Mouse (Mus musculus) urinary bladder, postnatal 36 days (tissue): ENCODE results near the gene Plekha6.
"Not testable (repeated sequence)": the region's sequence is repeated elsewhere in the genome, so short reads cannot be mapped to it uniquely, and the experiment has no call there.

ENCODE experiments used
- DNase-seq, 2 experiments: peaks; one replicate each; pipeline ENCODE4 v3.0.0; 2022; ENCODE audit warnings: low spot score in 2 of 2, mixed read lengths in 1 of 2

Plekha6 gene

DNA sequence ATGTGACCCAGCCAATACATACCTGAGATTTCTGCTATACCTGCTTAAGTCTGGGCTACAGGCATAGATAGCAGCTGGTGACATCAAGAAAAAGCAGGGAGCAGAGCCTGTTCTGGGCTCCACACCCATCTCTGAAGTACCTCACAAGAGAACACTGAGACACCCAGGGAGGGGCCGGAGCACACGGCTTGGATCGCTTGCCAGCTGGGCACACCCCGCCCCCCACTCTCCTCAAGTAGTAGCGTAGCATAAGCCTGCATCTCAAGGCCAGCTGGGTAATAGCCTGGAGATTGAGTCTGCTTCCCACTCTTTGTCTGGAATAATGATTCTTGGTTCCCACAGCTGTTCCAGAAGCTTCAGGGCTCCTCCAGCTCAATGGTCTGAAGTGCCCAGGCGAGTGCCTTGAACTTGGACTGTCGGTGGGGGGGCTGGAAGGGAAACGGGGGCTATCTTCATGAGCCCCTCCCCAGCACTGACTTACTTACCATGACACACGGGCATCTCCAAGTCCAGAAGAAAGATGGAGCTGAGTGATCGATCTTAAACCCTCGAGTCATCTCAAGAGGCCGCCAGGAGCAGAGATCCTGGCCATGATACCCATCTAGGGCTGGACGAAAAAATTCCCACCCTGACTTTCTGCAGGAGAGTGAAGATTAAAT, 157.4 kb downstream of the Plekha6 start, which contains the start of gene Kiss1:
Kiss1 (plus strand) TSS at position 609 of the 659 bp plus-strand sequence.
- DNase-seq, result no peak

DNA sequence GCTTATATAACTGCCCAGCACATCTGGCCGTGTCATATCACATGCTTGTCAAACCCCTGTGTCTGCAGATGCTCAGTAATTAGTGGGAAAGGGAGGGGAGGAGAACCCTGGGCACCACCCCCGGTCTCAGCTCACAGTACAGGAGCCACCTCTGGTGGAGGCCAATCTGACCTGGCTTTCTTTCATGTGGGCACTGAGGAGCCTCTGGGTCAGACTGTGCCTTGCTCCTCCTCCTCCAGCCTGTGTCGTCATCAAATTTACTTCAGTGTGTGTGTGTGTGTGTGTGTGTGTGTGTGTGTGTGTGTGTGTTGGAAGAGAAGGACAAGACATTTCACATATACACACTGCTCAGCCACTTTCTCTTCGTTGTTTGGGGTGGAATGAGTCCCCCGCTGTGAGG, 159.3 kb downstream of the Plekha6 start:
- DNase-seq, result no peak

DNA sequence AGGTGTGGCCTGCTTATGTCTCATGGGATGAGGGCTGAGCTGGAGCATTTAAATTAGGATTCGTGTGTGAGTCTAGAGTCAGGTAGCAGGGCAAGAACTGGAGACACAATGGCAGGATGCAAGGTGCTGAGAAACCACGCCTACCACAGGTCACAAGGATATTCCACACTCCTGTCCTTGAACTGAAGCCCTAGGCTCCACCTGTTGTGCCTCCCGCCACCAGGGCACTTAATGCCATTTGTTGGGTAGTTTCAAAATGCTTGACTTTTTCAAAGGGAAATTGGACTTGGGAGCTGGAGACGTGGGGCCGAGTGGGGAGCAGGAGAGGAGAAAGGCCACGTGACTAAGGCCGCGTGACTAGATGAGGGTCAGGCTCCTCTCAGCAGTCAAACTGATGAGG, 161.9 kb downstream of the Plekha6 start:
- no peak for DNase-seq

DNA sequence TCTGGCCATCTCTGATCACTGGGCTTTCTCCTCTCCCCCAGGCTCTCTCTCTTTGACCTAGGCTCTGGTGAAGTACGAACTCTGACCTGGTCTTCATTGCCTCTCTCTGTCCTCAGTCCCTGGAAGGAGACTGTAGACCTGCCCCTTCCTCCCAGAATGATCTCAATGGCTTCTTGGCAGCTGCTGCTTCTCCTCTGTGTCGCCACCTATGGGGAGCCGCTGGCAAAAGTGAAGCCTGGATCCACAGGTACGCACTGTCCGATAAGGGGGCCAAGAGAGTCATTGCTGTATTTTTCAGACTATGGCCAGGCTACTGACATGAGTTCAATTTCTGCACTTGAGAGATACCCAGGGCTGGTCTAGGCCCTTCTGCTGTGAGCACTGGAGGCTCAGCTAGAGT, 163.1 kb downstream of the Plekha6 start:
- no peak for DNase-seq

DNA sequence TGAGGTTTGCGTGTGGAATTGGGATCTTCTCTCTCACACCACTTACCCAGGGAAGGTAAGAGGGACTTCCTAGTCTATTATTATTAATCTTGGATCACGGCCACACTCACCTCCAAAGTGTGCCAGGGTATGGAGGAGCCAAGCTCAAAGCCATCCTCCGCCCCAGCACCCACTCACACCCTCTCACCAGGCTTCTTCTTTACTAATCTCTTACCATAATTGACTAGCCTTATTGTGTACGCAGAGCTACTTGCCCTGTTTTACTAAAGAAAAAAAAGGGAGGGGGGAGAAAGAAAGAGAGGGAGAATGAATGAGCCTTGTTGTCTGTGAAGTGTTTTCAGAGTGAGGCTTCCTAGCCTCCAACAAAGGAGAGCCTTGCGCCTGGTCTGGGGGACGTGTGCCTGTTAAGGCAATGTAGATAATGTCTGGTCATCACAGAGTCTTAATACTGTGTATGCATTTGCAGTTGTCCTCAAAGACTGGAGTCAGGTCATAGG, 164.3 kb downstream of the Plekha6 start:
- no peak for DNase-seq

DNA sequence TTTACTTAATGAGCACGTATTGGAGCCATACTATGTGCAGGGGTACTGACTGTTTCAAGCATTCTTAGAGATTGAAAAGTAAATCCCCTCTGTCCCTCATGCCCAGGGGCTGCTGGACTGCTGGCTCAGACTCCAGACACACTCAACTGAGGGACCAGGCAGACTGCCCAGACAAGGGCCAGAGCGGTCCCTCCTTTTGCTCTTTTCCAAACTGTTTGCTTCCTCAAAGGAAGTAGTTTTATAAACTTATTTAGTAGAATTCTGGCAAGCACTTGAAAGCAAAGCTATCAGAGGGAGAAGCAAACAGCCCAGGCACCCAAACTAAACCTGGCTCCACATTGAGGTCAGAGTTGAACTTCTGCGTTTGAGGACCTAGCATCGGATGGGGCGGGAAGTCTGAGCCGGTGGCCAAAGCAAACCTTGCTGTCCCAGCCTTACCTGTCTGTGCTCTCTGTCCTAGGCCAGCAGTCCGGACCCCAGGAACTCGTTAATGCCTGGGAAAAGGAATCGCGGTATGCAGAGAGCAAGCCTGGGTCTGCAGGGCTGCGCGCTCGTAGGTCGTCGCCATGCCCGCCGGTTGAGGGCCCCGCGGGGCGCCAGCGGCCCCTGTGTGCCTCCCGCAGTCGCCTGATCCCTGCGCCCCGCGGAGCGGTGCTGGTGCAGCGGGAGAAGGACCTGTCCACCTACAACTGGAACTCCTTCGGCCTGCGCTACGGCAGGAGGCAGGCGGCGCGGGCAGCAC, 165.1 kb downstream of the Plekha6 start:
- no peak for DNase-seq

DNA sequence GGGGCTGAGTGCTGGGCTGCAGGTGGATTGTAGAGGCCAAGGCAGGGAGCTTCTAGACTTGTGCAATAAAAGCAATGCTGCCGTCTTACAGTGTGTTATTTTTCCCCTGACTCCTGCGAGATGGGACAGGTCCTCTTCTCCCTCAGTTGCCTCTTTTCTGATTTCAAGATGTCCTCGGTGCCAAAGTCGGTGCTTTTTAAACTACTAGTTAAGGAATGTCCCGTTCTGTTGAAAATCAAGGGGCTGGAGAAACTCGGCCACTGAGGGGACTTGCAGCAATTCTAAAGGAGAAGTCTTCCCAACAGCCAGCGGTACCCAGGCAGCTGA, 165.6 kb downstream of the Plekha6 start:
- DNase-seq, result no peak

DNA sequence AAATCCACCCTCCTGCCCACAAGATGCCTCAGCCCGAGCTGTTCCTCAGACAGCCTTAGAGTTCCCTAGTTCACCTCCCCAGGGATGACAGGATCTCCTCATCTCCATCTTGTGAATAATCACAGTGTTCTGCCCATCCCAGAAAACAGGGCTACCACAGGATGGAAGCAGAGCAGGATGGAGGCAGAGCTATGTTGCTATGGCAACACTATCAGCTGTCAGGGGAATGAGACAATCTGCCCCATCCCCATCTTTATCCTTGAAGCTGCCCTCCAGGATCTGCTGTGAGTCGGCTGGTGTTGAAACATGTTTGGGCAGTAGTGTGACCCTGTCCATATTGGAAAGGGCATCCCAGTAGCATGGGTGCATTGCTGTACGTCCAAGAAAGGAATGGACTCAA, 167.1 kb downstream of the Plekha6 start:
- no peak for DNase-seq

DNA sequence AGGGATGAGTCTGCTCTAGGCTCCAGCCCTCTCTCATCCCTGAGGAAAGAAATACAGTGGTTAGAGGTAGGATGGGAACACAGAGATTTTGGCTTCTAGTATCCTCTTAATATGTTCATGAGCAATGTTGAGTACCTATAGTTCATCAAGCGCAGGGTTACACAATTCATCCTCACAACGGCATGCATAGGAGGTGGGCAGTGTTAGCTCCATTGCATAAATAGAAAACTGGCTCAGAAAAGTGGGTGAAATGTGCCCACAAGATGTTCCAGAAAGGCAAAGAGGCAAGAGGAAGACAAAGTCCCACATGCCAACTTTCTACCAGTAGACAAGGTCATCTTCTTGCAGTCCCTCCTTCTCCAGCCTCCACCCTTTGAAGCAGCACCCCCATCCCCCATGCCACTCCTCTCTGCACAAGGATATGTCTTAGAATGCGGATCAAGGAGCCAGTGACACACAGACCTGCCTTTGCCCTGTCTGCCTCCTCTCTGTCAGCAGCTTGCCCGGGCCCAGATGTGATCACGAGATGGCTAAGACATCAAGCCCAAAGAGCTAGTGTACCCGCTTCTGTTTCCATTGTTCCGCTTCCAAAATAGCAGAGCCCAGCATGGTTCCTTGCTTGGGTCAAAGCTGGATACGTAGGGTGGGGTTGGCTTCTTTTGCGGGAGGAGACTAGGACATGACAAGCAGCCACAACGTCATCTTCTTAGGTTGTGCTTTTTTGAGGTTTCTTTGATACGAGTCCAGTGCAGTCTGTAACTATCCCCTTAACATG, 168.8 kb downstream of the Plekha6 start:
- DNase-seq, result no peak

DNA sequence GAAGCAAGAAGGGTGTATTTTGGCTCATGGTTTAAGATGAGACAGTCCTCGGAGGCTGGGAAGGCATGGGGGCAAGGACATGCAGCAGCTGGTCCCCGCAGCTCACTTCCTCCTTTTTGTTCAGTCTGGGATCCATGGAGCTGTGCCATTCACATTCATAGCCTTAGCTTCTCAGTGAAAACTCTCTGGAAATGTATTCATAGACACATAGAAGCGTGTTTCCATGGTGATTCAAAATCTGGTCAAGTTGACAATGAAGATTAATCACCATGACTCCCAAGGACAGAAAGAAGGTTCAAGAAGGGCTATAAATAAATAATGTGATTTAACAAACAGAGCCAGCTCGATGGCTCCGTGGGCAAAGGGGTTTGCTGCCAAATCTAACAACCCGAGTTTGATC, 169.9 kb downstream of the Plekha6 start:
- no peak for DNase-seq

DNA sequence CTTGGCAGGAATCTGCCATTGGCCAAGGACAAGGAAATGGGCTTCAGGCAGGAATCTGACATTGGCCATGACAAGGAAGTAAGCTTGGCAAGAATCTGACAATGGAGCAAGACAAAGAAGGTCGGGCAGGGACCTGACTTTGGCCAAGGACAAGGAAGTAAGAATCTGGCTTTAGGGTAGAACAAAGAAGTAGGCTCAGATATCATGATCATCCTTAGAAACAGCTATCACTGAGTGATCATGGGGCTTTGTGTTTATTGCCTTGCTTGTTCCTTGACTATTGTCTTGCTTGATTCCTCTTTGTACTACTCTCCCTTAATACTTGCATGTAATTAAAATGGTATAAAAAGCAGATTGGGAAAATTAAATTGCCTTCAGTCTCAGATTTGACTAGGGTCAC, 176.4 kb downstream of the Plekha6 start:
- DNase-seq, result not testable (repeated sequence)

DNA sequence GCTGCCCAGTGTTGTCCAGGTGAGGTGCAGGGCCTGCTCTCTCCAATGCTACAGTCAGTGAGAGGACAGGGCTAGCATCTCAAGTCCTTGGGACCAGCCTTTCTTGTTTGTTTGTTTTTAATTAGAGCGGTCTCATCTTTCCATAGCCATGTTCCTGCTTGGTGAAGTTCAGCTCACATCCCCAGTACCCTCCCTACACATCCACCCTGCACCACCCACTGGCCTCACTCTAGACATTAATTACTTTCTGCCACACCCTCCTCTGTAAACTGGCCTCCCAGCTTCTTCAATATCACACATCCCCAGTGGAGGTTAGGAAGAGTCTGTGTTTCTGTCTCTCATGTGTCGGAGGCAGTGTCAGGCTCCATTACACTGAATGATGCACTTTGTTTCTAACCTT, 180.3 kb downstream of the Plekha6 start:
- DNase-seq, result no peak

DNA sequence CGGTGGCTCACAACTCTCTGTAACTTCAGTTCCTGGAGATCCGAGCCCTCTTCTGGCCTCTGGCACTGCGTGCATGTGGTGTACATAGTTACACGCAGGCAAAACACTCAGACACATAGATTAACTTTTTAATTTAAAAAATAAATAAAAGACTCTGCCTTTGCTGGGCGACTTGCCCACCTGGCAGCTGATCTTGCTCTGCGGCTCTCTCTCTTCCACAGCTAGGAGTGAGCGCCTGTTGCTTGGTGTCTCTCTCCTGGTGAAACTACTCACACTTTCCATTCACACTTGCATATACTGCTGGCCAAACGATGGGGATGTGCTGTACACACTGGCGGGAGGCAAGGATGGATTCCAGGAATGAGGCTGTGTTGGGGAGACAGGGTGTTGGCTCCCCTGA, 182.5 kb downstream of the Plekha6 start:
- no peak for DNase-seq

DNA sequence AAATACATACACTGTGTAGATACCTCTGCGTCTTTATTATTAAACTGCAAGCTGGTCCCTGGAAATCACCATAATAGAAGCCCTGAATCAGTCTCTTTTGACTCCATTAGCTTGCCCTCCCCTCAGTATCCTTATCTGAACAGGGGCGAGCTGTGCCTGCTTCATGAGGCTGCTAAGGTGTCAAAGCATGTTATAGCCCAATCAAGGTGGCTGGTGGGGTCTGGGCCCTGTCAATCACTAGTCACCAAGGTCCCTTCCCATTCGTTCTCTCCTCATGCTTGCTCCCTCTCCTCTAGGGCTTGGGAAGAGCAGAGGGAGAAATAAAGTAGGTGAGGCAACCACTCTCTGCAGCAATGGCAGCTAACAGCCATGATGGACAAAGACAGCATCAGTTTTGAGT, 183.2 kb downstream of the Plekha6 start:
- DNase-seq, result no peak

DNA sequence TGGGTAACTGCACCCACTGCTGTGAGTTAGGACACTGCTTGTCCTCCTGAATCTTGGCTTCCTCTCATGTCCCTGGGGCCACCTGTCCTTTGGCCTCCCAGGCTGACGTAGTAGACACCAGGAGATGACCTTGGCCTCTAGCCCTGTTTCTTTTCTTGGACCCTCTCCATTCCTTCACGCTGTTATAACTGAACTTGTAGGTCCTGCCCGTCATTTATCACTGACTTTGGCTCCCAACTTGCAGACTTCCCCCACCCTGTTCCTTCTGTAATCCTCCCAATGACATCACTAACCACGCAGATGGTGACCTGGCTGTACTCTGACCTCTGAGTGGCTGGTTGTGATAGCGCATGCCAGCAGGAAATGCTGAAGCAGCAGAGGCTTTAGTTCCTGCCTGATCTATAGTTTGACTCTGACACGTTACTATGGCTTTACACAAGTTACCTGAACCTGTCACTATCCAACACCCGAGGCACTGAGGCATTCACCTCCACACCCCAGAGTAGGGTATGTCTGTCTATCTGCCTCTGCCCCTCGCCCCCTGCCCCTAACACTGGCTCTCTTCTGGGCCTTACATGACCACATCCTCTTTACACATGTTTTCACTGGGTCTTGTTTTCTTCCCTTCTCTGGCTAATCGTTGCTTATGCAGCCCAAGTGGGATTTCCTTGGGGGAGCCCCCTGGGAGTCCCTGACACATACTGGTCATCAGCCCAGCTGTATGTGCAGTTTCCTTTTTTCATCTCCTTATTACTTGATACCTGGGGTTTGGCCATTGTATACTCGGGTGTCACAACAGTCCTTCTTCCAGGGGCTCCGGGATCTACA, 183.9 kb downstream of the Plekha6 start:
- no peak for DNase-seq

DNA sequence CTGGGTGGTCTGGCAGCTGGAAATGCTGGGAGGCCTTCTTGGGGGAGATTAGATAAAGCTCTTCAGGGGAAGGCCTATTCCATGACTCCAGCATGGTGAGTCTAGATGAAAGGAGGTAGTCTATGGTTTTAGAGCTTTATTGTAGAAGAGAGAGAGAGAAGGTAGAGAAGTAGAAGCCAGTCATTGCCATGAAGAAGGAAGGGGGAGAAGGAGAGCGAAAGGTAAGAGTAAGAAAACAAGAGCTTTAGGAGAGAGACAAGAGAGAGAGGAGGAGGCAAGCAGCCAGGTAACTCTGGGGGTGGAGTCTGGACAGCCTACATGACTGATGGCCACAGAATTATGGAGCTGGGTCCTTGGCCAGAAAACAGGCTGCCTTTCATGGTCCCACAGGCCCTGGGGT, 186.2 kb downstream of the Plekha6 start, which contains the start of gene Ren1:
Ren1 (plus strand) TSS at position 301 of the 400 bp plus-strand sequence.
- DNase-seq, result no peak

DNA sequence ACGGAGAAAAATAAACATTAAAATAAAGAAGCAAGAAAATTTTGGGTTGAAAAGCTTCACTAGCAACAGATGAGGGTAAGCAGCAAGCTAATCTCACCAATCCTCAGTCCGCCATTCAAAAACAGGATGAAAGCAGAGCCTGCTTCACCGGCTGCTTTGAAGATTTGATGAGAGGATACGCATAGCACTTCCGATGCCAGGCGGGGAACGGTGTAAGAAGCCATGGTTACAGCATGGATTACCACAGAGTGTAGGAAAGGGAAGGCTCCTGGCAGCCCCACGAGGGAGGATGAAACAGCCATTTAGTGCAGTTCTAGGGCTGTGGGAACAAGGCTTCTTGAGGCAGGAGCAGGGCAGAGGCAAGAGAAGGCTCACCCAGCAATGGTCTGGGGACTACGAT, 187.8 kb downstream of the Plekha6 start:
- no peak for DNase-seq
